Mouse (Mus musculus): Measurements from ENCODE around the gene Mab21l1. TPM values are rescaled to one million over a fixed set of nuclear protein-coding genes. Genes with fewer than 3 reads are reported as not detected.

Gene Mab21l1
- total RNA-seq, 2 experiments from 2014 or later: 1.1 to 1.8 TPM

- no peak for DNase-seq (ENCODE audit: low spot score in 2 of 2)
- intact Hi-C loops (cut with DNase I): no loop called here
Observed at GRCm38 (mm10) chr3:55777501-55777900, 4.8 kb upstream of the Mab21l1 start.

GRCm38 (mm10) chr3:55778764-55779730, 3.3 kb upstream of the Mab21l1 start:
- DNase-seq (ENCODE audit: low spot score in 2 of 2): no peak
- intact Hi-C loops (cut with DNase I): no loop called here

GRCm38 (mm10) chr3:55780120-55781070, 1.9 kb upstream of the Mab21l1 start:
- peak in 1 of 2 experiments; percentile 46 for DNase-seq (ENCODE audit: low spot score in 2 of 2)
- intact Hi-C loops (cut with DNase I): no loop called here

GRCm38 (mm10) chr3:55781429-55782055, 768 bp upstream of the Mab21l1 start:
- no peak for DNase-seq (ENCODE audit: low spot score in 2 of 2)
- intact Hi-C loops (cut with DNase I): no loop called here

GRCm38 (mm10) chr3:55782771-55783170, 461 bp downstream of the Mab21l1 start:
- DNase-seq (ENCODE audit: low spot score in 2 of 2): no peak
- intact Hi-C loops (cut with DNase I): no loop called here

GRCm38 (mm10) chr3:55783171-55784081, 1.1 kb downstream of the Mab21l1 start:
- intact Hi-C loops (cut with DNase I): no loop called here
- no peak for DNase-seq (ENCODE audit: low spot score in 2 of 2)

GRCm38 (mm10) chr3:55784101-55784500, 1.8 kb downstream of the Mab21l1 start:
- no peak for DNase-seq (ENCODE audit: low spot score in 2 of 2)
- intact Hi-C loops (cut with DNase I): no loop called here

GRCm38 (mm10) chr3:55785266-55785980, 3.1 kb downstream of the Mab21l1 start:
- intact Hi-C loops (cut with DNase I): loop anchor here (5.0 kb wide), 1 partner anchor 248 kb away; no protein-coding TSS in a partner anchor
- no peak for DNase-seq (ENCODE audit: low spot score in 2 of 2)

GRCm38 (mm10) chr3:55785981-55786725, 3.8 kb downstream of the Mab21l1 start:
- no peak for DNase-seq (ENCODE audit: low spot score in 2 of 2)
- intact Hi-C loops (cut with DNase I): loop anchor here (5.0 kb wide), 1 partner anchor 249 kb away; no protein-coding TSS in a partner anchor

GRCm38 (mm10) chr3:55786835-55787486, 4.7 kb downstream of the Mab21l1 start:
- intact Hi-C loops (cut with DNase I): loop anchor here (5.0 kb wide), 1 partner anchor 250 kb away; no protein-coding TSS in a partner anchor
- DNase-seq (ENCODE audit: low spot score in 2 of 2): peak in 1 of 2 experiments; percentile 73

- no peak for DNase-seq (ENCODE audit: low spot score in 2 of 2)
- intact Hi-C loops (cut with DNase I): loop anchor here (5.0 kb wide), 1 partner anchor 250 kb away; no protein-coding TSS in a partner anchor
Observed at GRCm38 (mm10) chr3:55787487-55788213, 5.3 kb downstream of the Mab21l1 start.

- DNase-seq (ENCODE audit: low spot score in 2 of 2): no peak
- intact Hi-C loops (cut with DNase I): loop anchor here (5.0 kb wide), 1 partner anchor 251 kb away; no protein-coding TSS in a partner anchor
Observed at GRCm38 (mm10) chr3:55788214-55788586, 5.9 kb downstream of the Mab21l1 start.

GRCm38 (mm10) chr3:55788621-55789201, 6.4 kb downstream of the Mab21l1 start:
- intact Hi-C loops (cut with DNase I): loop anchor here (5.0 kb wide), 1 partner anchor 251 kb away; no protein-coding TSS in a partner anchor
- no peak for DNase-seq (ENCODE audit: low spot score in 2 of 2)

GRCm38 (mm10) chr3:55789856-55790255, 7.5 kb downstream of the Mab21l1 start:
- intact Hi-C loops (cut with DNase I): loop anchor here (5.0 kb wide), 1 partner anchor 253 kb away; no protein-coding TSS in a partner anchor
- DNase-seq (ENCODE audit: low spot score in 2 of 2): no peak

- intact Hi-C loops (cut with DNase I): no loop called here
- no peak for DNase-seq (ENCODE audit: low spot score in 2 of 2)
Observed at GRCm38 (mm10) chr3:55790609-55791008, 8.3 kb downstream of the Mab21l1 start.
